Mouse (Mus musculus) embryonic fibroblast, embryonic 13.5 days (primary cell): Measurements from ENCODE around the gene Mei1.

Experiments used
- CTCF ChIP-seq: IDR thresholded peaks from 2 replicates; pipeline ENCODE4 v1.5.1; 2011; ENCODE audit warnings: mild to moderate bottlenecking, control low read depth, low read length, moderate library complexity, borderline replicate concordance; ENCODE audit not compliant: insufficient read depth
- POLR2A ChIP-seq: IDR thresholded peaks from 2 replicates; pipeline ENCODE4 v1.6.1; 2011; ENCODE audit warnings: low read depth, mild to moderate bottlenecking, control low read depth, low read length, moderate library complexity

GRCm38 (mm10) chr15:82106953-82107555, 37.3 kb downstream of the Mei1 start:
- TF ChIP-seq POLR2A, result no peak
- TF ChIP-seq CTCF, result peak; percentile 63; the same call in 1 of the 2 replicates
